Mouse (Mus musculus) naive thymus-derived CD4-positive, alpha-beta T cell, adult 2 months (primary cell): ENCODE data around the gene Zfp992.
"Not testable (repeated sequence)": the region's sequence is repeated elsewhere in the genome, so short reads cannot be mapped to it uniquely, and the experiment has no call there.

Source experiments
- DNase-seq: peaks from one replicate; pipeline ENCODE4 v3.0.0-alpha.2; 2011; ENCODE audit warnings: low read depth

The Zfp992 gene

DNA sequence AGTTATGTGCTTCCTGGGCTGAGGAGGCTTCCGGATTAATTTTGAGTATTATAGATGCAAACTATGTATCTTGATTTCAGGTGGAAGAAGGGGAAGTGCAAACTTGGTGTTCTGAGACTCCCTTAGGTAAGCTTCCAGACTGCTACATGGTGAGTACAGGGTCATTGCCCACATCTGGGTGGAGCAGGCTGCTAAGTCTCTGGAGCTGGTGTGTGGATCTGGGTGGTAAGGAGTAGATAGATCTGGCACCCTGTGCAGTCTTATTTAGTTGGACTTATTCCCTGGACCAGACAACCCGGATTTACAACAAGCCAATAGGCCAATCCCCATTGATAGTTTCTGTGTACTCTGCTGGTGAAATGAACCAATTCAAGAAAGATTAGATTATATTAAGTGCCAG, at the start of gene Zfp992:
Gene Zfp992, plus strand, starts transcription at position 74 of the 400 bp plus-strand sequence.
- not testable (repeated sequence) for DNase-seq

- not testable (repeated sequence) for DNase-seq
These were observed 19.4 kb upstream of the Zfp992 start for GRCm38 (mm10) chr4:146429467-146429866.

GRCm38 (mm10) chr4:146430876-146431275, 17.9 kb upstream of the Zfp992 start:
- not testable (repeated sequence) for DNase-seq

- not testable (repeated sequence) for DNase-seq
These were observed 13.3 kb upstream of the Zfp992 start for GRCm38 (mm10) chr4:146435539-146435938.

- DNase-seq: not testable (repeated sequence)
These were observed 11.6 kb upstream of the Zfp992 start for GRCm38 (mm10) chr4:146437256-146437655.

GRCm38 (mm10) chr4:146444345-146444744, 4.5 kb upstream of the Zfp992 start:
- not testable (repeated sequence) for DNase-seq

DNA sequence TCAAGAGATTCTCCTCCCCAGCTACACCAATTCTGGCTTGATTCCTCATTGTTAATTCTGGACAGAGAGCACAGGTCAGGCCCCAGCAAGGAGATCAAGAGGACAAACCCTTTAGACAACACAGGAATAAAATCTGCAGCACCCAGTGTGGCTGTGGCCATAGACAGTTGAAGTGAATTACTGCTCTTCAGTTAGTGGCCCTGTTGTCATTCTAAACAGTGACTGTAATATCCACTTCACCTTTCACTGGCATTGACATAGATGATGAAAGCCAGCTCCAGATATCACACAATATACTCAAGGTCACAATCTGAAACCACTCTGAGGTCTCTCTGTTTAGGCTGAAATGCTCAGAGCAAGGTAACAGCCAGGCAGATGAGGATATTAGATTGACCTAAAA, 3.7 kb upstream of the Zfp992 start:
- not testable (repeated sequence) for DNase-seq

- DNase-seq: not testable (repeated sequence)
These were observed 2.7 kb upstream of the Zfp992 start for GRCm38 (mm10) chr4:146446135-146446534.

GRCm38 (mm10) chr4:146447016-146447415, 1.8 kb upstream of the Zfp992 start:
- not testable (repeated sequence) for DNase-seq

- DNase-seq: not testable (repeated sequence)
These were observed 888 bp downstream of the Zfp992 start for GRCm38 (mm10) chr4:146449711-146450110.

DNA sequence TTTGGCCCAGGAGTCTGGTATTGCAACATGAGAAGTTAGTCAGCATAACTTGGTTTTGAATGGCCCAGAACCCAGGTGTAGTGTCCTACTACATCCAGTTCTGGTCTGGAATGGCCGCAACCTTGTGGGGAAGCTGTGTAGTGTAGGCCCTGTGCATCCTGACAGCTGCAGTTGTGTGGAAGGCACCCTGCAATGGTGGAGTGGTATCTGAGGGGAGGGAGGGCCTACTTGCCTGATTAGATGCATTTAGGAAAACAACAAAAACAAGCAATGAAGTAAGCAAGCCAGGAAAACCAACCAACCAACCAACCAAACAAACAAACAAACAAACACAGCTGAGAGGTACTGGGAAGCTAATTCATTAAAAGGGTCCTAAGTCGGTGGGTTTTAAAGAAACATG, 3.8 kb downstream of the Zfp992 start:
- not testable (repeated sequence) for DNase-seq

- not testable (repeated sequence) for DNase-seq
These were observed 5.3 kb downstream of the Zfp992 start for GRCm38 (mm10) chr4:146454170-146454569.

DNA sequence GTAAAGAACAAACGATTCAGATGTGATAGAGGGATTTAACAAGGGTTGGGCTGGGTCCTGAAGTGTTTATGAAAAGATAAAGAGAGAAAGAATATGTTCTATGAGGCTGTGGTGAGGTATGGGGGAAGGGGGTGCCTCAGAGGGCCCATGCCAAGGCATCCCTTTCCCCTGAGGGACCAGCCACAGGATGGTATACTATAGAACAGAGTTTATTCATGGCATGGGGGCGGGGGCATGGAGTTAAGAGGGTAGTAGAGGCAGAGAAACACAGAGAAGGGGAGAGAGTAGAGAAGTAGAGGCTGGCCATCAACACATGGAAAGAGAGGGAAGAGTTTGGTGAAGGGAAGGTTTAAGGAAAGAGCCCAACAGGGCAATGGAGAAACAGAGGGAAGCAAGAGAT, 6.1 kb downstream of the Zfp992 start:
- no peak for DNase-seq

GRCm38 (mm10) chr4:146455321-146455721, 6.5 kb downstream of the Zfp992 start:
- no peak for DNase-seq

- no peak for DNase-seq
These were observed 7.4 kb downstream of the Zfp992 start for GRCm38 (mm10) chr4:146456061-146456726.

GRCm38 (mm10) chr4:146457126-146457525, 8.3 kb downstream of the Zfp992 start:
- DNase-seq: no peak

- DNase-seq: no peak
These were observed 8.9 kb downstream of the Zfp992 start for GRCm38 (mm10) chr4:146457720-146458119.

- DNase-seq: not testable (repeated sequence)
These were observed 11.0 kb downstream of the Zfp992 start for GRCm38 (mm10) chr4:146459822-146460221.

- DNase-seq: not testable (repeated sequence)
These were observed 11.9 kb downstream of the Zfp992 start for GRCm38 (mm10) chr4:146460685-146461084.

DNA sequence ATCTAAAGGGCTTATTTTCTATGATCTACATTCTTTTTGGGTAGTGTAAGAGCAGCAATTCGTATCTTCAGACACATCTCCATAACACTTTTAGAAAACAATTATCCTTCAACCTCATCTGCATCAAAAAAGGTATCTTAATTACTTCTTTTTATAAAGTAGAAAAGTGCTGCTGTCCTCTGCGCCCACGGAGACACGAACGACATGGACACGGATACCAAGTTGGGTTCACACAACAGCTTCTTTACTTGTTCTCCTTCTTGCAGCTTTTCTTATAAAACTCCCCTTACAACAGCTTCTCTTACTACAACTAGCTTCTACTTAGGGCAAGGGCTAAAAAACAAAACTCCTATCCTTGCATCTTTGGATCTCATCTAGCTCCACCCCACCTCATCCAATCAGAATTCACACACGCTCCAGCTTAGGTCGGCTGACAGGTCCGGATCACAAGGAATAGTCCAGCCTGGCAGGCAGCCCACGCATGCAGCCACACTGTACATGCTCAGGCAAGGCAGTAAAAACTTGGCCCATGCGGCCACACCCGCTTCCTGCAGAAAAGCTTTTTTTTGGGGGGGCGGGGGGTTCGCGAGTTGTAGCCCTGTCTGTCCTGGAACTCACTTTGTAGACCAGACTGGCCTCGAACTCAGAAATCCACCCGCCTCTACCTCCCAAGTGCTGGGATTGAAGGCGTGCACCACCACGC, 15.0 kb downstream of the Zfp992 start:
- DNase-seq: not testable (repeated sequence)

- not testable (repeated sequence) for DNase-seq
These were observed 21.2 kb downstream of the Zfp992 start for GRCm38 (mm10) chr4:146469984-146470383.

DNA sequence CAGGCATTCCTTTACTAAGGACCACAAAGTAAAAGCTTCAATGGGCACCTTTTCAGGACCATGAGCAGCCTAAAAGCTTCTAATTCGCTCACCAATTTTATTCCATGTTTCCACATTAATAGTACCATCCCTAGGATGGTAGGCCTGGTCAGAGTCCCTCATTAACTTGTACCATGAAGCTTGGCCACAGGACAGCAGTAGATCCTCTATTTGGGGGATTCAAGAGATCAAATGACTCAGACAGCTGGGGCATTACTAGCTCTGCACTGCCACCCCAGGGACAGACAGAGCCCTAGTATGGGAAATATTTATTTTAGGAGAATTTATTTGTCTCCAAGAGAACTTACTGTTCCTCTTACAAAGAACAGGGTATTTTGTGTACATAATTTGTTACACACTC, 25.4 kb downstream of the Zfp992 start:
- not testable (repeated sequence) for DNase-seq
